Mouse (Mus musculus) ES-CJ7 (cell line): ENCODE results near the gene Gtpbp4.
"Not testable (repeated sequence)": the region's sequence is repeated elsewhere in the genome, so short reads cannot be mapped to it uniquely, and the experiment has no call there.

Source experiments
- DNase-seq: peaks from one replicate; pipeline ENCODE4 v3.0.0; 2011; ENCODE audit warnings: low read depth, low spot score

Gene Gtpbp4

DNA sequence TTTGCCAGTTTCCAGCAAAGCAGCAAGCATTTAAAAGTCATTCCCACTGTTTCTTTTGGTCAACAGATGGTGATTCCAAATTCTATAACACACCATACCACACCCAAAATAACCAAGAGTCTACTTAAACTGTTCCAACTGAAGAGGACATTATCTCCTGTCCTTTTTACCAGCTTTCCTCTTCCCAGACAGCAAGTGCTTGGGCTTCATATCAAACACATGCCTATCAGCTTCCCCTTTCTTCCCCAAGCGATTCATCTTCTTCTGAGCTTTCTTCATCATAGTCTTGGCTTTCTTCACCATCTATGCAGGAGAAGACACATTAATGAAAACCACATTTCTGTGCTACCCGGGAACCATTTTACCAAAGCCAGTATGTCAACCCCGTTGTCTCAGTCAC lies 22.9 kb downstream of the Gtpbp4 start:
- DNase-seq = no peak

GRCm38 (mm10) chr13:8972369-8972768 lies 23.5 kb downstream of the Gtpbp4 start:
- no peak for DNase-seq

DNA sequence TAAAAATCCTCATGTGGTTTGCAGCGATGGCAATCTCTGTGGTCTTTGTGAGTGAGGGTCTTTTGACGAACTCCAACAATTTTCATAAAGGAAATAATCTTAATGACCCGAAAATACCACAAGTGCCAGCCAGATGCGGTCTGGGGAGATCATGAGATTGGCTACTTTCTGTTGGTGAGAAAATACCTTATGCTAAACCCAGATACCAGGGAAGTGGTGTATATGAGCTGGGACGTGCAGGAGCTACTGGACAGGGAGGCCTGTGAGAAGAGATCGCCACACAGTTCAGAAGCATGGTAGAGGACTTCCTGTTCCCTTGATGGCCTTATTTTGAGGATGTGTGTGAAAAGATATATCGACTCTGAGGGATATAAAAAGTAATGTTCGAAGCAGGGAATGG lies 28.1 kb downstream of the Gtpbp4 start:
- DNase-seq = no peak

GRCm38 (mm10) chr13:8965224-8965623 lies 30.7 kb downstream of the Gtpbp4 start:
- no peak for DNase-seq

GRCm38 (mm10) chr13:8962266-8962665 lies 33.6 kb downstream of the Gtpbp4 start:
- DNase-seq = not testable (repeated sequence)

DNA sequence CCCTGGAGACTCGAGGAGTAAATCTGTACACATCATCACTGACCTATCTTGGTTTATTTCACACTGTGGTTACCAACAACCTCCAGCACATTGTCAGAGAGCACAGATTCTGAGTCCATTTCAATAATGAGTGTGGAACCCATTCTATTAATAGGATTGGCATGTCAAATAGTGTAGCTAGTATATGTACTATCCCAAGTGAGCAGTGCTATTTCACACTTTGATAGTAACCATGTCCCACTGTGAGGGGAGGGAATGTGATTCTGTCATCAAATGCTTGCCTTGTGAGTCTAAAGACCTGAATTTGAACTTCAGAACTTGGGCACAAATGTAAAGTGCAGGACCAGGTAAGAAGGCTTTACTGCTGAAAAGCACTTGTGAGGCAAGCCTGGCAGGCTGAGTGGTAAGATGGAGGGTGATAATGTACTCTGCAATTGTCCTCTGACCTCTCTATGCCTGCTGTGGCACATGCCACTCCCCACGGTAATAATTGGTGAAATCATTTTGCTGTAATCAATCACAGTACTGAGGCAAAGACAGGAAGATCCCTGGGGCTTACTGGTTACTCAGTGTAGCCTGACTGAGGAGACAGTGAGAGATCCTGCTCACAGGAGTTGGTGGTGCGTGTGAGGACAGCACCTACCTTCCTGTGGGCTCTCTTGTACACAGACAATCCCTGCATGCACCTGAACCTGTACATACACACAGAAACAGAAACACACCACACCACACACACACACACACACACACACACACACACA lies 34.6 kb downstream of the Gtpbp4 start:
- DNase-seq = not testable (repeated sequence)

GRCm38 (mm10) chr13:8959554-8959953 lies 36.3 kb downstream of the Gtpbp4 start:
- not testable (repeated sequence) for DNase-seq

GRCm38 (mm10) chr13:8959058-8959457 lies 36.8 kb downstream of the Gtpbp4 start:
- not testable (repeated sequence) for DNase-seq

DNA sequence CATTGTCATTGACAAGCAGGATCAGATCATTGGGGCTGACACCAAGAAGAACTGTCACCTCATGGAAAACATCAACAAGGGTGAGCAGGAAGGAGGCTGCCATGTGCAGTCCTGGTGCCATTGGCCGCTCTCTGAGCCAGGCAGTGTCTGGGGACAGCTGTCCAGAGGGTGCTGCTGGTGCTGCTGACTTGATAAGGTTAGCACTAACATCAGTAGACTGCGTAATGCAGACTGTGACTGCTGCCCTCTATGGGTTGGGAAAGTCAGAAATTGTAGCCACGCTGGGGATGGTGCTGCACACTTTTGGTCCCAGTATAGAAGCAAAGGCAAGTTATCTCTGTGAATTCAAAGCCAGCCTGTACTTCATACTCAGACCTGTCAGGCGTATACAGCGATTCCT lies 39.0 kb downstream of the Gtpbp4 start:
- not testable (repeated sequence) for DNase-seq

DNA sequence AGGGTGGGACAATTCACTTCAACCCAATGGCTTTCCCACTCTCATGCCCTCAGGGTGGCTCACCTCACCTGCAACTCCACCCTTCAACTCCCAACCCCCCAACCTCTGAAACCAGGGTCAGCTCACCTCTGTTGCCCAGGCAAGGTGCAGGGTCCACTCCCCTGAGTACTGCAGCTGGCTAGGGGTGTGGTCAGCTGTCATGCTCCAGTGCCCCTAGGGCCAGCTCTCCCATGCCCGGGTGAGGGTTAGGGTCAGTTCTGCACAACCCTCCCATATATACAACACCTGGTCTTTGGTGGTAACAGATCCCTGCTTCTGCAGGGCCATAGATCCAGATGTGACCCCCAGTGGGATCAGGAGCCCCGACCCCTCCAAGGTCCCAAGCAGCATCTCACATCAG lies 40.8 kb downstream of the Gtpbp4 start:
- DNase-seq = not testable (repeated sequence)

DNA sequence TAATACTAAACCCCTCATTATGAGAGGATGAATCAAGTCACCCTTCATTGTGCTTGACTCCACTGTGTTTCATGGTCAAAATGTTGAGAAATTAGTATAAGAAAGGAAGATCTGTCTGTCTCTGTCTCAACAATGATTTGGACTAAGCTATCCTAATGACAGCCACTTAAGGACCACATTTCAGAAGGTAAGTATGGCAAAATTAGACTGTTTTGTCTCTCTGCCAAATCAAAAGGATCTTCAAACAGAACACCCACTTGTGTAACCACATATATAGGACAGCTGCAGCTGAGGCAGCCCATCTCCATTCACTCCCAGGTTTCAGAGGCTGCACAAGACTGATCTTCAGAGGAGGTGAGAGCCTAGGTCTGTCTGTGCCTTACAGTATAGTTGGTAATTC lies 43.3 kb downstream of the Gtpbp4 start, which contains the start of gene Idi2:
Gene Idi2 (plus strand): TSS at position 301 of the 400 bp plus-strand sequence.
- not testable (repeated sequence) for DNase-seq

GRCm38 (mm10) chr13:8948131-8948530 lies 47.8 kb downstream of the Gtpbp4 start, which contains the start of gene Gm9745:
TSS of gene Gm9745 (minus strand) at chr13:8948231.
- DNase-seq = not testable (repeated sequence)

GRCm38 (mm10) chr13:8943828-8944227 lies 52.1 kb downstream of the Gtpbp4 start:
- not testable (repeated sequence) for DNase-seq

DNA sequence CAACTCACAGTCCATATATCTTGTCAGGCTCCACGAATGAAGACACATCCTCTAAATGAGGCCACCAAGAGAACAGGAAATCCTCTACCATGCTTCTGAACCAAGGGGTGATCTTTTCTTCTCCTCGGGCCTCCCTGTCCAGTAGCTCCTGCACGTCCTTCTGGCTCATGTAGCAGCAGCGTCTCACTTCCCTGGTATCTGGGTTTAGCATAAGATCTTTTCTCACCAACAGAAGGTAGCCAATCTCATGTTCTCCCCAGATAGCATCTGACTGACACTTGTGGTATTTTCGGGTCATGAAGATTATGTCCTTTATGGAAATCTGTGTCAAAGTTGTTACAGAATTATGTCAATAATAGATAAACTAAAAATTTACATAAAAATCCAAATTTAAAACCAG lies 54.2 kb downstream of the Gtpbp4 start:
- not testable (repeated sequence) for DNase-seq

DNA sequence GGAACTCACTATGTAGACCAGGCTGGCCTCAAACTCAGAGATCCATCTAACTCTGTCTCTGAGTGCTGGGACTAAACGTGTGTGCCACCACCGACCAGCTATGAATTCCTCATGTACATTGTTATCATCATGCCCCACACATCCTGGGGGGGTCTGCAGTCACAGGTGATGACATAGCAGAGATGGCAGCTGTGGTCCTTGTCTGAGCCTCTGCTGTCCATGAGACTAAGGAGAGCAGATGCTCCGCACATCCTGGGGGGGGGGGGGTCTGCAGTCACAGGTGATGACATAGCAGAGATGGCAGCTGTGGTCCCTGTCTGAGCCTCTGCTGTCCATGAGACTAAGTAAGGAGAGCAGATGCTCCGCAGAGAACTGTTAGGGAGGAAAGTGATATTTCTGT lies 54.8 kb downstream of the Gtpbp4 start:
- DNase-seq = not testable (repeated sequence)

DNA sequence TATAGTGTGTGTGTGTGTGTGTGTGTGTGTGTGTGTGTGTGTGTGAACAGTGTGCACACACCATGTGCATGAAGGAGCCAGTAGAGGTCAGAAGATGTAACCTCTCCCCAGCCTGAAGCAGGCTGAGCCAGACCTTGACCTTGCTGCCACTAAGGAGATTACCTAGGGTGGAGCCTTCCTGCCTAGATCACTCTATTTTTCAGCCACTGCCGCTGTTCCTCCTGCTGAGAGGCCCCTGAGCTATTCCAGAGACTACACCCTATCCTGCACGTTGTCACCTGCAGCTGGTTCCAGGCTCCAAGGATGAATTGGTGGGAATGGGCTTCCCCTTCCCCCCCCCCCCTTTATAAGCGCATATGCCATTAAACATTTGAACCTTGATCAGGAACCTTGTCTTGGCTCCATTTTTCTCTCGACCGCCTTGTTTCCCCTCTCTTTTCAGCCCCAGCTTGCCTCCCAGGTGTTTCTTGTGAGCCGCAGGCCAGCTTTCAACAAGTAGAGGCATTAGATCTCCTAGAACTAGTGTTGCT lies 58.2 kb downstream of the Gtpbp4 start:
- peak; percentile 58 for DNase-seq

DNA sequence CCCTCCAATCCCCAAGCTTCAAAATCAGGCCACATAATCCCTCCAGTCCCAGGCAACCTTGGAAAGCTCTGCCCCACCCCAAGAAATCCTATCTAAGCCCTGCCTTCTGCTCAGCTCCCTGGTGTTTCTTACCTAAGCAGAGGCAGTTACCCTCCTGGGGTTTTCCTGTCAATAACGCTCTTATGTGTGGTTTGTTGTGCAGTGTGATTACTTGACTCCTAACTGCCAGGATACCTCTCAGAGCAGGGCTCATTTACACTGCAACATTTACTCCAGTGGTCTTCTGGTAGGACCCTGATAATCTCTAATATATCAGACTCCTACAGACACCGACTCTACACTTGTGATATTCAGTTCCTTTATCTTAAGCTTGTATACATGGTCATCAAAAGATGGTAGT lies 62.4 kb downstream of the Gtpbp4 start:
- no peak for DNase-seq
